In the genomic region with DNA sequence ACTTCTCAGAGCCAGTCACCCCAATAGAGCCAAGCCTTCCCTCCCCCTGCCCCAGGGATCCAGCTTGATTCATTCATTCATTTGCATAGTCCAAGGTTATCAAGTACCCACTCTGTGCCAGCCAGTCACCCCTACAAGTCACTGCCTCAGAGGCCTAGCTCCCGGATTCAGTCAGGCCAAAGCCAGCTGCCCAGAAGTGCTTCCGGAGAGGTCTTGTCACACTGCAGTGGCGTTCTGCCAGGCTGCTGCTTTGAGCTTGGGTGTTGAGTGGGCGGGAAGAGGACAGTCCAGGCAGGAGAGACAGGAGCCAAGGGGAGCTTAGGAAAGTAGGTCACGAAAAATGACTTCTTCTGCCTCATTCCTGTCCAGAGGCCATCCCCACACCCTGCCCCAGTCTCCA, we compare ENCODE assay signal across 8 mouse cellular contexts. TPM values are rescaled to one million over a fixed set of nuclear protein-coding genes. Genes with fewer than 3 reads are reported as not detected.
A peak's percentile ranks its signal among the peaks of the same experiment; 100 is the strongest.
DNase-seq lines count a peak whose midpoint lies in the region; ATAC-seq lines count a peak whose summit lies in the region.

No protein-coding gene starts in this region.

- H3K4me2 ChIP-seq in forebrain, embryonic 14.5 days (ENCODE audit: low read length): no peak overlapping the region
- H3K4me2 ChIP-seq in liver, embryonic 16.5 days (ENCODE audit: low read depth, low read length): no peak overlapping the region
- H3K4me2 ChIP-seq in stomach, embryonic 16.5 days (ENCODE audit: low read depth, low read length): no peak overlapping the region

- WGBS in forebrain, embryonic 14.5 days: 63% methylated on average over 5 of the region's 5 CpGs
- 73% methylated on average over 5 of the region's 5 CpGs for WGBS in liver, embryonic 16.5 days (ENCODE audit: insufficient replicate concordance)
- 62% methylated on average over 5 of the region's 5 CpGs for WGBS in stomach, embryonic 16.5 days

- no peak for ATAC-seq in forebrain, embryonic 14.5 days
- peak; percentile 70 for ATAC-seq in liver, embryonic 16.5 days (ENCODE audit: low read depth)
- ATAC-seq in stomach, embryonic 16.5 days (ENCODE audit: insufficient read depth, low FRiP score): 0 out of 2 replicates have a peak, but pooled peaks have one; percentile 11
- no peak for ATAC-seq in monocyte, adult 5-6 weeks (replicated peaks; ENCODE audit: insufficient number of reproducible peaks, low FRiP score, low TSS enrichment, poor library complexity, severe bottlenecking)

- no peak overlapping the region for H3K9ac ChIP-seq in forebrain, embryonic 14.5 days (ENCODE audit: low read length)
- no peak overlapping the region for H3K9ac ChIP-seq in liver, embryonic 16.5 days (ENCODE audit: low read depth, low read length)
- peak overlapping the region; percentile 57; the same call in 1 of the 2 replicates for H3K9ac ChIP-seq in stomach, embryonic 16.5 days (ENCODE audit: low read length)

- H3K27ac ChIP-seq in forebrain, embryonic 14.5 days (ENCODE audit: low read depth, low read length): peak overlapping the region; percentile 34; the same call in 1 of the 2 replicates
- H3K27ac ChIP-seq in liver, embryonic 16.5 days (ENCODE audit: low read length): peak overlapping the region; percentile 65
- peak overlapping the region; percentile 65 for H3K27ac ChIP-seq in stomach, embryonic 16.5 days (ENCODE audit: low read length)

- H3K4me1 ChIP-seq in forebrain, embryonic 14.5 days (ENCODE audit: control insufficient read depth, insufficient read depth, low read length): 0 out of 2 replicates have a peak, but pooled peaks cover 2% of the 10 kb centered on the region
- peaks cover 46% of the 10 kb centered on the region for H3K4me1 ChIP-seq in liver, embryonic 16.5 days (ENCODE audit: control insufficient read depth, low read depth, low read length)
- peaks cover 60% of the 10 kb centered on the region for H3K4me1 ChIP-seq in stomach, embryonic 16.5 days (ENCODE audit: control insufficient read depth, insufficient read depth, low read length)

- H3K36me3 ChIP-seq in forebrain, embryonic 14.5 days (ENCODE audit: control insufficient read depth, insufficient read depth, low read length): peaks cover 27% of the 10 kb centered on the region
- no peaks in the 10 kb centered on the region for H3K36me3 ChIP-seq in liver, embryonic 16.5 days (ENCODE audit: control insufficient read depth, insufficient read depth)
- no peaks in the 10 kb centered on the region for H3K36me3 ChIP-seq in stomach, embryonic 16.5 days (ENCODE audit: control insufficient read depth, insufficient read depth, low read length)

- H3K27me3 ChIP-seq in forebrain, embryonic 14.5 days (replicated peaks; ENCODE audit: control insufficient read depth, insufficient read depth, low read length): no peaks in the 10 kb centered on the region
- no peaks in the 10 kb centered on the region for H3K27me3 ChIP-seq in liver, embryonic 16.5 days (ENCODE audit: control insufficient read depth, insufficient read depth, low read depth, low read length)
- no peaks in the 10 kb centered on the region for H3K27me3 ChIP-seq in stomach, embryonic 16.5 days (ENCODE audit: control insufficient read depth, insufficient read depth, low read length)

- no peaks in the 10 kb centered on the region for H3K9me3 ChIP-seq in forebrain, embryonic 14.5 days (replicated peaks; ENCODE audit: control insufficient read depth, low read length)
- H3K9me3 ChIP-seq in liver, embryonic 16.5 days (replicated peaks; ENCODE audit: control insufficient read depth, low read length): no peaks in the 10 kb centered on the region
- no peaks in the 10 kb centered on the region for H3K9me3 ChIP-seq in stomach, embryonic 16.5 days (replicated peaks; ENCODE audit: control insufficient read depth, low read length)

- intact Hi-C loops in heart, postnatal 25 days (cut with DNase I): loop anchor here (2.0 kb wide), 1 partner anchor 14 kb away; no protein-coding TSS in a partner anchor

- DNase-seq in layer of hippocampus, adult 9-11 months: peak; percentile 66
- no peak for DNase-seq in layer of hippocampus, adult 9-10 months (ENCODE audit: low spot score)
- DNase-seq in adrenal gland, adult (ENCODE audit: inconsistent age in 2 of 2, low spot score in 1 of 2): peak; percentile 93 to 95
- peak; percentile 39 for DNase-seq in forebrain, embryonic 14.5 days (ENCODE audit: low spot score)
- peak; percentile 74 for DNase-seq in heart, postnatal 25 days (ENCODE audit: low spot score)

- H3K4me3 ChIP-seq in forebrain, embryonic 14.5 days (ENCODE audit: low read depth, low read length): no peak overlapping the region
- no peak overlapping the region for H3K4me3 ChIP-seq in liver, embryonic 16.5 days (ENCODE audit: low read depth, low read length)
- H3K4me3 ChIP-seq in stomach, embryonic 16.5 days (replicated peaks; ENCODE audit: low read length): no peak overlapping the region

RNA-seq across cellular contexts. Expression of a gene that starts 17.0 kb away (rescaled TPM):
- polyA plus RNA-seq in forebrain, embryonic 14.5 days (2014; fragmentation: Nextera tagmentation; extraction: Ambion mirVana): 23.0 and 24.8 TPM in 2 replicates
- 10 to 100 TPM; 37.3 to 40.6 TPM for total RNA-seq in heart, postnatal 25 days (2021)
- polyA plus RNA-seq in liver, embryonic 16.5 days (2015; fragmentation: Nextera tagmentation; extraction: Ambion mirVana): 7.7 and 10.5 TPM in 2 replicates
- polyA plus RNA-seq in stomach, embryonic 16.5 days (2015; fragmentation: Nextera tagmentation; extraction: Ambion mirVana): 11.8 and 16.2 TPM in 2 replicates
- total RNA-seq in monocyte, adult 5-6 weeks (2017): 35.4 to 50.0 TPM (median 39.9 TPM) in 3 replicates

Comparison
In these comparisons a context has a peak if more than half of its experiments do, and no peak if none do; other contexts are left out.
1. ATAC-seq: peak in liver, embryonic 16.5 days (single experiment) and stomach, embryonic 16.5 days (single experiment); none in forebrain, embryonic 14.5 days (single experiment) and monocyte, adult 5-6 weeks (single experiment).
2. Peak in every context shown above with its lines, with median percentiles within 50 percentile points of each other: H3K27ac ChIP-seq.